Mouse (Mus musculus) adrenal gland, adult 2 months (tissue): Measurements from ENCODE around the gene Prune1. TPM values are rescaled to one million over a fixed set of nuclear protein-coding genes. Genes with fewer than 3 reads are reported as not detected.

Source experiments
- DNase-seq: peaks from one replicate; pipeline ENCODE4 v3.0.0; 2021
- long read RNA-seq: library from polyadenylated mRNA; stranded (forward); transcript quantifications from one replicate; pipeline ENCODE4 v2.0.0, GENCODE M21; 2021
- polyA plus RNA-seq: library from polyadenylated mRNA; depleted of rRNA; stranded (reverse); fragments of >200 nt; gene quantifications from 2 replicates; pipeline ENCODE4 v1.2.3, GENCODE M21; 2012; rRNA removed
- total RNA-seq, 2 experiments: library from RNA; stranded (reverse); gene quantifications; 2 replicates each; pipeline ENCODE4 v1.2.3; 2021

The Prune1 gene
- total RNA-seq = 10 to 100 TPM; 26.3 to 31.1 TPM
- polyA plus RNA-seq = 14.1 and 15.4 TPM in 2 replicates
- long read RNA-seq, transcript Prune1-201 (8 exons, 3,140 nt) = major isoform, 17 of 25 reads
- long read RNA-seq, partial matches to known transcripts = 0 of 25 reads
- long read RNA-seq, other reads (novel, unspliced or antisense) = 8 of 25 reads

DNA sequence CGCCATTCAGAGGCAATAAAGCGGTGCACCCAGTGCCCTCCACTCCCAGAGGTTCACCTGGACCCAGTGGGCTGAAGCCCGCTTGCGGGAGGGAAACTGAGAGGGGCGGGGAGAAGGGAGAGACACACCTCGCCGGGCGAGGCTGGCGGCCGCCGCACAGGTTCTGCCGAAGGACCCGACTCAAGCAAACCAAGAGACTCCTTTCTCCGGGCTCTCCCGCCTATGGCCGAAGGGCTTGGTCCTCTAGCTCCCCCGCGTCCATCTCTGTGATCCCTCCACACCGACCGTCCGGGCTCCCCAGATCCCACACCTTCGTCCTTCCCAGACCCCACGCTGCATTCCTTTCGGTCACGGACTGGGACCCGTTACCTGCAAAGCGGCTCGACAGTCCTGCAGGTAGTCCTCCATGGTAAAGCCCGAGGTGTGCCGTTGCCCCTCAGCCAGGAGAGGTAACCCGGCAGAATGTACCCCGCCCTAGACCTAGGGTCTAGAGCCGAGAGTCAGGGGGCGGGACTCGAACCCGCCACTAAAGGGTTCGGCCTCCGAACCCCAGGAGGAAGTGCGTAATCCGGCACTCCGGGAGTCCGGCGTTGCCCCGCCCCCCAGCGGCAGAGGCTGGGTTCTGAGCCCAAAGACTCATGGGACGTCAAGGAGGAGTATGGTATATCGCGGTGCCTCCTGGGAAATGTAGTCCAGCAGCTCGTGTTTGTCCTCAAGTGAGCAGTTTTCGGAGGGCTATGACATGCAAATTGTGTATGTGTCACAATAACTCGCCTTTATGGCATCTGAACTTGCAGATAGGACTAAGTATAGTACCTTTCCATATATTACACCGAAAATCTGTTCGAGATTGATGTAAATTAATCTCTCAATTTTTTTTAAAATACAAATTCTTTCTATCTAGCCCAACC is at the start of gene Prune1, which contains the start of gene Mindy1:
Gene Prune1 (minus strand): TSS at position 861 of the 911 bp plus-strand sequence.
Gene Mindy1 (plus strand): TSS at position 130 of the 911 bp plus-strand sequence.
- peak; percentile 99 for DNase-seq

DNA sequence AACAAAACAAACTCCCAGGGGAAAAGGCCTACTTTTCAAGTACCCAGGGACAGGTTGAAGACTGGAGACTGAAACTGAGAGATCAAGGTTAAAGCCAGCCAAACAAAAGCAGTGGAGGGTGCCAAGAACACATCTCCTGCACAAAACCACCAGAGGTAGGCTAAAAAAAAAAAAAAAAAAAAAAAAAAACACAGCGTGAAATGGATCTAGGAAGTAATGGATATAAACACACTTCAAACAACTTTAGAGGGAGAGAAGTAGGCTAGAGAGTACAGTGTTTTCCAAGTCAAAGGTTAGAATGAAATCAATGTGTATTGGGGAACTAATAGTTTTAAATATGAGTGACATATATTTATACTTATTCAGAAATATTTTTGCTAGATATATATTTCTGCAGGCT is 49.7 kb upstream of the Prune1 start:
- DNase-seq = no peak

GRCm38 (mm10) chr3:95328803-95329404 is 47.0 kb upstream of the Prune1 start:
- DNase-seq = no peak

DNA sequence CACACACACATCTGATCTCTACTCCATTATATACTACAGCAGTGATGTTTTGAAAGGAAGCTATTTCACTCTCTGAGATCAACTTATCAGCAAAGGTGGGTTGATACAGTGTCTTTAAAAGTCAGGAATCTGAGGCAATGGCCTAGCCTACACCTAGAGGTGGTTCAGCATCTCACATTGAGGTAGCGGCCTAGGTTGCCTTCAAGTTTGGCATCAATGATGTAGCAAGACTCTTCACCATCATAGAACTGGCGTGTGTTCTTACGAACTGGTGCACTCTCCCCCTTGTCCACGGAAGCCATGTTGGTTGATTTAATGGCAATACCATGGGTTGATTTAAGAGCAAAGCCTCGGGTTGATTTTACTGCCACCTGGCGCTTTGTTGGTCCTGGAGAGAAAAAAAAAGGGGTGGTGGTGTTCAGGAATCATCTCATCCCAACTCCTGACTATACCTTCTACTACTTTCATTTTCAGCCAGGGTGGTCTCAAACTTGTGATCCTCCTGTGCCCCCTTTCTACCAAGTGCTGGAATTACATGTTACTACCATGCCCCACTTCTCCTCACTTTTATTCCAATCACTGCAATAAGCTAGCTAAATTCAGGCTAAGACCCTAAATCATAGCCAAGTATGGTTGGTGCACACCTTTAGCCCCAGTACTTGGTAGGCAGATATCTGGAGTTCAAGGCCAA is 42.7 kb upstream of the Prune1 start:
- no peak for DNase-seq

DNA sequence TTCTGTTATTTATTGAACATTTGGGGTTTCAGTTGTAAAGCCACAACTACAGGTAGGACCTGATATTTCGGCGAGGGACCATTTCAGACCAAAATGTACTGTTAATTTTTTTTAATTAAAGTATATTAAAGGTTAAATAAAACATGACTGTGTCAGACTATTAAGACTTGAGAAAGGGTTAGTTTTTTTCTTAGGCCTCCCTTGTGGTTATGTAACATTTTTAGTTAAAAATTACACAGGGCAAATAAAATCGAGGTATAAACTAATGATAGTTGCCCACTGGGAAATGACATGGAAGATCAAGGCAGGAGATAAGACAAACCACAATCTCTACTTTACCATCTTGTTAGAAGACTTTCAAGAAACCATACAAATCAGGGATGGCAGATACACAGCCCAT is 41.6 kb upstream of the Prune1 start:
- no peak for DNase-seq

DNA sequence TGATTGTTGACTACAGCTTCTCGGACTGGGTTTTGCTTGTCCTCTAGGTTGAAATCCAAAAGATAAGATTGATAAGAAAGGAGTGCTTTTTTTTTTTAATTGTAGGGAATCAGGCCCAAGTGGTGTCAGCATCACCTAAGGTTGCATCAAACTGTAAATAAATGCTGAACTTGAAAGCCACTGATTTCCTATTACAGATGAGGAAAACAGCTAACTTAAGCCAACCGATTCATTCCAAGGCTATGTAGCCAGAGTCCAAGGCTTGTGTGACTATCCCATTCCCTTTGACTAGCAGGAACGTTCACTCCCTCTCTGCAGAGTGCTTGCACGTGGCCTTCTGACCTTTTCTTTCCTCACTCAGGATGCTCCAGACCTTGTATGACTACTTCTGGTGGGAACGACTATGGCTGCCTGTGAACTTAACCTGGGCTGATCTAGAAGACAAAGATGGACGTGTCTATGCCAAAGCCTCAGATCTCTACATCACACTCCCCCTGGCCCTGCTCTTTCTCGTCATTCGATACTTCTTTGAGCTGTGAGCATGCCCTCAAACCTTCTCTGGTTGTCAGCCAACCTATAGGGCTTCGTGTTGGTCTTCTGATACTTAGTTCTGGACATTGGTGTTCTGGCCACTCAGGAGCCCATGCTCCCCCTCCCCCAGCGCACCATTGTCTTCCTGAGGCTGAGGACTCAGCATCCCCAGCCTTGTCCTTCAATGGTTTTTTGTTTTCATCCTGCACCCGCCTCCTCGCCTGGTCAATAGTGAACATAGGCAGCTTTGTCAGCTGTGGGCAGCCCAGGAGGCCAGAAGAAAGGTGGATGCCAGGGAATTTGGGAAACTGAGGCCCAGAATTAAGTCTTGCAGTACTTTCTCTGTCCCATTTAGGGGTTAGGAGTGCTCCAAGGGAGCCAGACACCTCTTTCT is 38.1 kb upstream of the Prune1 start:
- DNase-seq = peak; percentile 60

DNA sequence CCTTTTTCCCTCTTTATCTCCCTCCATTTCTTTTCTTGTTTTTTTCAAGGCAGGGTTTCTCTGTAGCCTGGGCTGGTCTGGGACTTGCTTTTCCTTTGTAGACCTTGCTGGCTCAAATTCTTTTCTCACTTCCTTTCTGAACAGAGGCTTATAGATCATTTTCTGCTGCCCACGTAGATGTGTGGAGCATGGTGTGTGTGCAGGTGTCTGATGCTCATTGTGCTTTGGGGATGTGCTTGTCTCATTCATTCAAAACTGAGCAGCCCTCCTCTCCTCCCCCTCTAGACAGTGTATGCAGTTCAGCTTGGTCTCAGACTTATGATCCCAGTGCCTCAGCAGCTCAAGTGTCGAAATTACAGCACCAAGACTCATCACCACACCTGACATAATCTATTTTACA is 37.2 kb upstream of the Prune1 start:
- no peak for DNase-seq

DNA sequence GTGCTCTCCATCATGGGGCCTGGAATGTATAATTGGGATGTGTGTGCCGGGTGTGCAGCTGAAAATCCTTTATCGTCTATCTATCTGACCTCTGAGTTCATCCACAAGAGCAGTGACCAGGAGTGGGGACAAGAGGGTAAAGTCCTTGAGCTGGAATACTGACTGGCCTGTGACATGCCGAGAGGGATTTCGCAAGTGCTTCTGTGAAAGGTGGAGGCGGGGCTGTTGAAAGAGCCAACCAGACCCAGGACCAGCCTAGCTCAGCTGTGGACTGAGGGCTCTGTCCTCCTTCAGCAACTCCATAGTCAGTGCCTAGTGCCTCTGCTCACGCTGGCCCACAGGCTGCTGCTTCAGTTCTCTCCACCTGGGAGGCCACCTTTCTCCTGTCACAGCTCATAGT is 36.7 kb upstream of the Prune1 start:
- DNase-seq = peak; percentile 93

GRCm38 (mm10) chr3:95317414-95318080 is 35.7 kb upstream of the Prune1 start:
- peak; percentile 80 for DNase-seq

- no peak for DNase-seq
Observed at GRCm38 (mm10) chr3:95315844-95316550, 34.1 kb upstream of the Prune1 start.

GRCm38 (mm10) chr3:95315094-95315843 is 33.4 kb upstream of the Prune1 start:
- DNase-seq = peak; percentile 98

GRCm38 (mm10) chr3:95314486-95315093 is 32.7 kb upstream of the Prune1 start, which contains the start of gene Cers2:
TSS of gene Cers2 (plus strand) at chr3:95314791.
- no peak for DNase-seq

- DNase-seq = no peak
Observed at GRCm38 (mm10) chr3:95314075-95314474, 32.2 kb upstream of the Prune1 start.

DNA sequence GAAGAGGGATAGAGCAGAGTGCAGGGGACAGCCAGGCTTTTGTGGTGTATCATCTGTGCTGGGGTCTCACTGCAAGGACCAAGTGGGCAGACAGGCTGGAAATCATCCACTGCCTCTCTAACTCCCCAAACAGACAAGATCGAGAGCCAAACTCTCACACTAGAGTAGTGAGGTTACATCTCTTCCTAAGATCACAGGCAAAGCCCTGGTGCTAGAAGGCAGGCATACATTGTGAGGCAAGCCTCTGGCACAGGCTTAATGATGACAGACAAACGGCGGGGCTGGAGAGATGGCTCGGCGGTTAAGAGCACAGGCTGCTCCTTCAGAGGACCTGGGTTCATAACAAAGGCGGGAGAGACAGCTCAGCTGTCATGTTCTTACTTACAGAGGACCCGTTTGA is 31.6 kb upstream of the Prune1 start:
- no peak for DNase-seq

GRCm38 (mm10) chr3:95312623-95313022 is 30.7 kb upstream of the Prune1 start:
- DNase-seq = peak; percentile 89

DNA sequence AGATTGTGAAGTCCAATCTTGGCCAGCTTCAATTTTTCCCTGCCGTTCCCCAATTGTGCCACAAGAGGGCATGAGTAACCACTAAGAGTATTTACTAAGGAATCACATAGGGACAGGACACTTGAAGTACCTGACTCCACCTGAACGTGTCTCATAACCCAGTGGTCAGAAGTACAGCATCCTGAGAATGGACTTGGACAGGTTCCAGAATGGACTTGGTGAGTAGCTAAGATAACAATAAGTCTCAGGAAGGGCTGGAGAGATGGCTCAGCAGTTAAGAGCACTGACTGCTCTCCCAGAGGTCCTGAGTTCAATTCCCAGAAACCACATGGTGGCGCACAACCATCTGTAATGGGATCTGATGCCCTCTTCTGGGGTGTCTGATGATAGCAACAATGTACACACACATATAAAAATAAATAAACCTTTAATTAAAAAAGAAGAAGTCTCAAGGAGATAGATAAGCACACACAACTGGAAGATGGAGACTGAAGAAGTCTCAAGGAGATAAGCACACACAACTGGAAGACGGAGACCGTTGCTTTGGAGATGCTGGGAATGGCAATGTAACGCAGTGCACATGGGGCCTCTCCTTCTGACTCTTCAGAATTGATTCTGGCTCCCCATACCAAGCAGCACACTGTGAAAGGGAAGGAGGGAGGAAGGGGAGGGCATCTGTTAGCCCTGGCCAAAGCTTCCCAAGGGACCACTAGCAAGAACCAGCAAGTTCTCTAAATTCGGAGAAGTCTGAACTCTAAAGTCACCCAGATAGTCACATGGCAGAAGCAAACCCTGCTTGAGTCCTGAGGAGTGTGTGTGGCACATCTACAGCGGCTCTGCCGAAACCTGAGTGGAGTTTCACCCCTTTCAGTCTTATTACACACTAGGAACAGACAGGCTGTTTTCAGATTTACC is 29.3 kb upstream of the Prune1 start:
- peak; percentile 70 for DNase-seq

DNA sequence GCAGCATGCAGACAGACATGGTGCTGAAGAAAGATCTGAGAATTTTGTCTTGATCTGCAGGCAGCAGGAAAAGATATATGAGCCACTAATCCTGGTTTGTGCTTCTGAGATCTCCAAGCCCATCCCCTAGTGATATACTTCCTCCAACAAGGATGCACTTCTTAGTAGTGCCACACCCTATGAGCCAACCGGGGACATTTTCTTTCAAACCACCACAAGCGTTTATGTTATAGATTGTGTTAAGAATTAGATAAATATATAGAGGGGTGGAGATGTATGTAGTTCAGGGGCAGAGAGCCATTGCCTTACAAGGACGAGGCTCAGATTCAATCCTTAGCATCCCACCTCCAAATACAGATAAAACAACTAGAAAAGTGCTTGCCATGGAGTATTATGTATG is 28.6 kb upstream of the Prune1 start:
- DNase-seq = no peak

DNA sequence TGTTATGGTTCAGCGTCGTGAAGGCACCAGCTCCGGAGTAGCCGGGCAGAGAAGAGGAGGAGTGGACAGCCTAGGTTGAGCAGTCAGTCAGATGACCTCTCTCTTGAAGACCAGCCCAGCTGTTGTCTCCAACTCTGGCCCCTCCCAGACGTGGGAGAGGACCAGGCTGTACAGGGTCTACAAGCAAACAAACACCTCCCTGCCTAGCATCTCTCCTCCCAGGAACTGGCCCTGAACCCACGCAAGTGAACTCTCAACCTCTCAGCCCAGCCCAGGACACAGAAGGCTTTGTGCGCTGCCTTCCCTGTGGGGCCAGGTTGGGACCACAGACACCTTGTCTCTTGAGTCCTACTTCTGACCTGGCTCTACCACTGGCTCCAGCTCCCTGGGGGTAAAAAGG is 25.2 kb upstream of the Prune1 start, which contains the start of gene Anxa9:
Gene Anxa9 (minus strand): TSS at position 77 of the 400 bp plus-strand sequence.
- DNase-seq = no peak
